Mouse (Mus musculus) erythroblast, embryonic 14.5 days (primary cell): Measurements from ENCODE around the gene Pik3c2a. TPM values are rescaled to one million over a fixed set of nuclear protein-coding genes. Genes with fewer than 3 reads are reported as not detected.
A peak's percentile ranks its signal among the peaks of the same experiment; 100 is the strongest.

Experiments
- H3K27me3 ChIP-seq: 2 replicates; pipeline ENCODE4 v1.6.1; 2012; ENCODE audit warnings: inconsistent platforms; ENCODE audit not compliant: control insufficient read depth
- H3K36me3 ChIP-seq: 2 replicates; pipeline ENCODE4 v1.6.1; 2012; ENCODE audit warnings: mild to moderate bottlenecking, inconsistent platforms; ENCODE audit not compliant: control insufficient read depth
- H3K4me1 ChIP-seq: 2 replicates; pipeline ENCODE4 v1.6.1; 2012; ENCODE audit warnings: inconsistent platforms; ENCODE audit not compliant: control insufficient read depth
- H3K4me3 ChIP-seq: replicated peaks from 2 replicates; pipeline ENCODE3; 2012; ENCODE audit warnings: moderate library complexity, mild to moderate bottlenecking, inconsistent platforms
- H3K9me3 ChIP-seq: 2 replicates; pipeline ENCODE4 v1.6.1; 2012; ENCODE audit warnings: low read length, inconsistent platforms, mixed read lengths; ENCODE audit not compliant: control insufficient read depth
- GATA1 ChIP-seq: IDR thresholded peaks from 2 replicates; pipeline ENCODE4 v1.6.1; 2012; ENCODE audit warnings: low read length, inconsistent platforms, mixed read lengths
- TAL1 ChIP-seq: IDR thresholded peaks from 3 replicates; pipeline ENCODE4 v1.6.1; 2012; ENCODE audit warnings: low read length, inconsistent platforms, mixed read lengths
- polyA plus RNA-seq: library from polyadenylated mRNA; stranded (reverse); fragments of >175 nt; gene quantifications from 2 replicates; pipeline ENCODE4 v1.2.3, GENCODE M21; 2012

The Pik3c2a gene
- polyA plus RNA-seq, 1 experiment = not detected

- Histone ChIP-seq H3K9me3 (no peaks in the 10 kb centered on the region), H3K4me1 (no peaks in the 10 kb centered on the region), H3K36me3 (no peaks in the 10 kb centered on the region), H3K27me3 (no peaks in the 10 kb centered on the region), H3K4me3 (no peak overlapping the region)
- TF ChIP-seq GATA1 = no peak
- TF ChIP-seq TAL1 = no peak
These were observed 15.8 kb upstream of the Pik3c2a start for GRCm38 (mm10) chr7:116458985-116459441.

GRCm38 (mm10) chr7:116457391-116457790, 14.1 kb upstream of the Pik3c2a start:
- H3K4me1 ChIP-seq = no peaks in the 10 kb centered on the region
- no peaks in the 10 kb centered on the region for H3K27me3 ChIP-seq
- no peaks in the 10 kb centered on the region for H3K36me3 ChIP-seq
- H3K4me3 ChIP-seq = no peak overlapping the region
- TF ChIP-seq TAL1 = no peak
- no peak for TF ChIP-seq GATA1
- H3K9me3 ChIP-seq = no peaks in the 10 kb centered on the region

- H3K36me3 ChIP-seq = no peaks in the 10 kb centered on the region
- no peak overlapping the region for H3K4me3 ChIP-seq
- TF ChIP-seq TAL1 (no peak), GATA1 (no peak)
- H3K9me3 ChIP-seq = no peaks in the 10 kb centered on the region
- no peaks in the 10 kb centered on the region for H3K27me3 ChIP-seq
- no peaks in the 10 kb centered on the region for H3K4me1 ChIP-seq
These were observed 13.7 kb upstream of the Pik3c2a start for GRCm38 (mm10) chr7:116456964-116457363.

GRCm38 (mm10) chr7:116446645-116447044, 3.4 kb upstream of the Pik3c2a start:
- Histone ChIP-seq H3K4me1 (peaks cover 22% of the 10 kb centered on the region), H3K9me3 (peaks cover 4% of the 10 kb centered on the region; the same call in 1 of the 2 replicates), H3K4me3 (no peak overlapping the region), H3K27me3 (peaks cover 49% of the 10 kb centered on the region), H3K36me3 (no peaks in the 10 kb centered on the region)
- TF ChIP-seq TAL1 (no peak), GATA1 (no peak)

- TF ChIP-seq TAL1 (no peak), GATA1 (no peak)
- Histone ChIP-seq H3K4me1 (peaks cover 22% of the 10 kb centered on the region), H3K4me3 (peak overlapping the region; percentile 80), H3K27me3 (peaks cover 52% of the 10 kb centered on the region), H3K36me3 (no peaks in the 10 kb centered on the region), H3K9me3 (peaks cover 4% of the 10 kb centered on the region; the same call in 1 of the 2 replicates)
These were observed 1.1 kb upstream of the Pik3c2a start for GRCm38 (mm10) chr7:116444326-116444809.

GRCm38 (mm10) chr7:116443697-116444325, 562 bp upstream of the Pik3c2a start:
- peak overlapping the region; percentile 80 for H3K4me3 ChIP-seq
- no peaks in the 10 kb centered on the region for H3K36me3 ChIP-seq
- H3K27me3 ChIP-seq = peaks cover 52% of the 10 kb centered on the region
- H3K9me3 ChIP-seq = peaks cover 4% of the 10 kb centered on the region; the same call in 1 of the 2 replicates
- TF ChIP-seq GATA1 = no peak
- TF ChIP-seq TAL1 = no peak
- H3K4me1 ChIP-seq = peaks cover 22% of the 10 kb centered on the region

GRCm38 (mm10) chr7:116442226-116442625, 1.0 kb downstream of the Pik3c2a start:
- TF ChIP-seq TAL1 = no peak
- TF ChIP-seq GATA1 = no peak
- Histone ChIP-seq H3K27me3 (peaks cover 52% of the 10 kb centered on the region), H3K36me3 (no peaks in the 10 kb centered on the region), H3K9me3 (peaks cover 4% of the 10 kb centered on the region; the same call in 1 of the 2 replicates), H3K4me1 (peaks cover 22% of the 10 kb centered on the region), H3K4me3 (peak overlapping the region; percentile 80)

GRCm38 (mm10) chr7:116441346-116441745, 1.9 kb downstream of the Pik3c2a start:
- no peaks in the 10 kb centered on the region for H3K36me3 ChIP-seq
- peaks cover 49% of the 10 kb centered on the region for H3K27me3 ChIP-seq
- H3K4me3 ChIP-seq = no peak overlapping the region
- peaks cover 22% of the 10 kb centered on the region for H3K4me1 ChIP-seq
- H3K9me3 ChIP-seq = peaks cover 4% of the 10 kb centered on the region; the same call in 1 of the 2 replicates
- no peak for TF ChIP-seq GATA1
- no peak for TF ChIP-seq TAL1

GRCm38 (mm10) chr7:116431661-116432060, 11.6 kb downstream of the Pik3c2a start:
- Histone ChIP-seq H3K9me3 (no peaks in the 10 kb centered on the region), H3K27me3 (no peaks in the 10 kb centered on the region), H3K4me1 (no peaks in the 10 kb centered on the region), H3K36me3 (no peaks in the 10 kb centered on the region), H3K4me3 (no peak overlapping the region)
- TF ChIP-seq TAL1 (no peak), GATA1 (no peak)
